Mouse (Mus musculus): ENCODE measurements around the gene Prc1. TPM values are rescaled to one million over a fixed set of nuclear protein-coding genes. Genes with fewer than 3 reads are reported as not detected.

Prc1 gene
- polyA plus RNA-seq, 1 experiment from 2014 or later = 253 TPM

- H3K36me3 ChIP-seq = peaks cover 61% of the 10 kb centered on the region
- H3K27ac ChIP-seq (replicated peaks) = no peak overlapping the region
- H3K27me3 ChIP-seq (ENCODE audit: low read depth, poor library complexity, severe bottlenecking) = no peaks in the 10 kb centered on the region
- H3K4me1 ChIP-seq = peaks cover 39% of the 10 kb centered on the region
- DNase-seq (ENCODE audit: low spot score) = no peak
- WGBS = 94% methylated on average over 6 of the region's 6 CpGs
- H3K4me3 ChIP-seq = peak overlapping the region; percentile 79
- no peaks in the 10 kb centered on the region for H3K9me3 ChIP-seq (replicated peaks)
These were observed 2.2 kb downstream of the Prc1 start for GRCm38 (mm10) chr7:80296462-80296861.

- no peak for DNase-seq (ENCODE audit: low spot score)
These were observed 2.8 kb downstream of the Prc1 start for GRCm38 (mm10) chr7:80297041-80297440.

GRCm38 (mm10) chr7:80298754-80299153, 4.5 kb downstream of the Prc1 start:
- DNase-seq (ENCODE audit: low spot score) = no peak
- Histone ChIP-seq H3K4me1 (peaks cover 38% of the 10 kb centered on the region), H3K9me3 (replicated peaks) (no peaks in the 10 kb centered on the region), H3K36me3 (peaks cover 79% of the 10 kb centered on the region), H3K27ac (replicated peaks) (no peak overlapping the region), H3K4me3 (no peak overlapping the region), H3K27me3 (ENCODE audit: low read depth, poor library complexity, severe bottlenecking) (no peaks in the 10 kb centered on the region)
- WGBS = 96% methylated on average over 4 of the region's 4 CpGs

More at GRCm38 (mm10) chr7:80297041-80297440, 2.8 kb downstream of the Prc1 start:
- Histone ChIP-seq H3K9me3 (replicated peaks) (no peaks in the 10 kb centered on the region), H3K36me3 (peaks cover 62% of the 10 kb centered on the region), H3K4me3 (peak overlapping the region; percentile 20; the same call in 1 of the 2 replicates), H3K27ac (replicated peaks) (no peak overlapping the region), H3K4me1 (peaks cover 39% of the 10 kb centered on the region), H3K27me3 (ENCODE audit: low read depth, poor library complexity, severe bottlenecking) (no peaks in the 10 kb centered on the region)
- 97% methylated on average over 3 of the region's 3 CpGs for whole genome bisulfite sequencing

DNA sequence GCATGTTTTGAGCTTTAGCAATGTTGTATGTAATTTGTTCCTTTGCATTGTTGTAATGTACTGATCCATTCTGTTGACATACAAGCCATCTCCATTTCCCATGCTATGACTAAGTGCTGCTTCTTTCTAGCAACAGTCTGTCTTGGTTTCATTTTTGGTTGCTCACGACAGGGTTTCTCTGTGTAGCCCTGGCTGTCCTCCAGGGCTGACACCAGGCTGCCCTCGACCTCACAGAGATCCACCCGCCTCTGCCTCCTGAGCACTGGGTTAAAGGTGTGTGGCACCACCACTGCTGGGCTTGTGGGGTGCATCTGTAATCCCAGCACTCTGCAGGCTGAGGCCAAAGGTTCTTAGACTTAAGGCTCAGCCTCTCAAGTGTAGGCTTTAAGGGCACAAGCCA, 5.3 kb downstream of the Prc1 start:
- WGBS = 96% methylated on average over 3 of the region's 3 CpGs
- Histone ChIP-seq H3K36me3 (peaks cover 87% of the 10 kb centered on the region), H3K9me3 (replicated peaks) (no peaks in the 10 kb centered on the region), H3K4me3 (no peak overlapping the region; the same call in 1 of the 2 replicates), H3K4me1 (peaks cover 34% of the 10 kb centered on the region), H3K27ac (replicated peaks) (no peak overlapping the region), H3K27me3 (ENCODE audit: low read depth, poor library complexity, severe bottlenecking) (no peaks in the 10 kb centered on the region)
- DNase-seq (ENCODE audit: low spot score) = no peak

GRCm38 (mm10) chr7:80301522-80301921, 7.3 kb downstream of the Prc1 start:
- Histone ChIP-seq H3K36me3 (peaks cover 98% of the 10 kb centered on the region), H3K9me3 (replicated peaks) (no peaks in the 10 kb centered on the region), H3K4me1 (peaks cover 20% of the 10 kb centered on the region), H3K4me3 (no peak overlapping the region), H3K27ac (replicated peaks) (no peak overlapping the region), H3K27me3 (ENCODE audit: low read depth, poor library complexity, severe bottlenecking) (no peaks in the 10 kb centered on the region)
- DNase-seq (ENCODE audit: low spot score) = no peak
- WGBS = 85% methylated on average over 2 of the region's 2 CpGs

DNA sequence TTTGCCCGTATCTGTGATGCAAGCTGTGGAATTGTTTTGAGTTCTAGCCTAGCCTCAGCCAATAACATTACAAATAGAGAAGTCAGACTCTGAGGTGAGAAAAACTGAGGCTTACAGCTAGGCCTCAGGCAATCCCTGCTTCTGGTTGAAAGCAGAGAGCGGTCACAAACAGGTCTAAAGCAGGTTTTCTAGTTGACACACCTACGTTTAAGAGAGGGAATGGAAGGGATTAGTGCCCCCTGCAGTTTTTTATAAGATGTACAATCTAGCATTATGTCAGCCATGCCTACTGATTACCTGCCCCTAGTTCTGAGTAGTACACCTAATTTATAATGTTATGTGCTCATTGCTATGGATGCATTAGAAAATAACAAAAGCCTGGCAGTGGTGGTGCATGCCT, 13.5 kb downstream of the Prc1 start:
- Histone ChIP-seq H3K36me3 (peaks cover 100% of the 10 kb centered on the region), H3K27ac (replicated peaks) (no peak overlapping the region), H3K4me3 (no peak overlapping the region), H3K4me1 (no peaks in the 10 kb centered on the region), H3K9me3 (replicated peaks) (no peaks in the 10 kb centered on the region), H3K27me3 (ENCODE audit: low read depth, poor library complexity, severe bottlenecking) (no peaks in the 10 kb centered on the region)
- 82% methylated on average over 3 of the region's 3 CpGs for WGBS
- DNase-seq (ENCODE audit: low spot score) = no peak

- H3K9me3 ChIP-seq (replicated peaks) = no peaks in the 10 kb centered on the region
- peaks cover 100% of the 10 kb centered on the region for H3K36me3 ChIP-seq
These were observed 16.5 kb downstream of the Prc1 start for GRCm38 (mm10) chr7:80310771-80311170.

GRCm38 (mm10) chr7:80315733-80316132, 21.5 kb downstream of the Prc1 start:
- no peaks in the 10 kb centered on the region for H3K27me3 ChIP-seq (ENCODE audit: low read depth, poor library complexity, severe bottlenecking)
- no peak overlapping the region for H3K4me3 ChIP-seq
- no peaks in the 10 kb centered on the region for H3K4me1 ChIP-seq
- no peak overlapping the region for H3K27ac ChIP-seq (replicated peaks)
- H3K9me3 ChIP-seq (replicated peaks) = no peaks in the 10 kb centered on the region
- WGBS = 88% methylated on average over 2 of the region's 2 CpGs
- H3K36me3 ChIP-seq = peaks cover 95% of the 10 kb centered on the region
- DNase-seq (ENCODE audit: low spot score) = no peak

More at GRCm38 (mm10) chr7:80310771-80311170, 16.5 kb downstream of the Prc1 start:
- no peaks in the 10 kb centered on the region for H3K4me1 ChIP-seq
- no peak overlapping the region for H3K4me3 ChIP-seq
- no peak for DNase-seq (ENCODE audit: low spot score)
- H3K27ac ChIP-seq (replicated peaks) = no peak overlapping the region
- 87% methylated on average over 7 of the region's 7 CpGs for WGBS
- H3K27me3 ChIP-seq (ENCODE audit: low read depth, poor library complexity, severe bottlenecking) = no peaks in the 10 kb centered on the region

DNA sequence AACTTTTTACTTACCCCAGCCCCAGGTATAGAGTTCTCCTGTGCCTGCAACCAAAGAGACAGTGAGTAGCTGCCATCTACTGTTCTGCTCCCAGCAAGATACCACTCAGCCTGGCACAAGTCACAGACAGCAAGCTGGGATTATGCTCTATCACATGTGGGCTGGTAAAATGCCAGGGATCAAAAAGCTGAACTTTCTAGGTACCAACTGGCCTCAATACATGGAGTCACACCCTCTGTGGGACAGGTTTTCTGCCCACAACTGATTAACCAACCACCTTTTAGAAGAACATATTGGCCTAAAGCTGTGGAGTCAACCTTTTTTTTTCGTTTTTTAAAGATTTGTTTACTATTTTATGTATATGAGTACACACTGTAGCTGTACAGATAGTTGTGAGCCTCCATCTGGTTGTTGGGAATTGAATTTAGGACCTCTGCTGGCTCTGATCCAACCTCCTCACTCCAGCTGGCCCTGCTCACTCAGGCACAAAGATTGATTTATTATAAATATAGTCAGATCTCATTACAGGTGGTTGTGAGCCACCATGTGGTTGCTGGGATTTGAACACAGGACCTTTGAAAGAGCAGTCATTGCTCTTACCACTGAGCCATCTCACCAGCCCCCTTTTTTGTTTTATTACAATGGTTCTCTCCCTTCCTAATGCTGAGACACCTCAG, 23.3 kb downstream of the Prc1 start:
- Histone ChIP-seq H3K27me3 (ENCODE audit: low read depth, poor library complexity, severe bottlenecking) (no peaks in the 10 kb centered on the region), H3K4me3 (no peak overlapping the region), H3K4me1 (peaks cover 7% of the 10 kb centered on the region; the same call in 1 of the 2 replicates), H3K9me3 (replicated peaks) (no peaks in the 10 kb centered on the region), H3K36me3 (peaks cover 85% of the 10 kb centered on the region), H3K27ac (replicated peaks) (no peak overlapping the region)
- WGBS = 72% methylated on average over 1 of the region's 1 CpGs
- no peak for DNase-seq (ENCODE audit: low spot score)

DNA sequence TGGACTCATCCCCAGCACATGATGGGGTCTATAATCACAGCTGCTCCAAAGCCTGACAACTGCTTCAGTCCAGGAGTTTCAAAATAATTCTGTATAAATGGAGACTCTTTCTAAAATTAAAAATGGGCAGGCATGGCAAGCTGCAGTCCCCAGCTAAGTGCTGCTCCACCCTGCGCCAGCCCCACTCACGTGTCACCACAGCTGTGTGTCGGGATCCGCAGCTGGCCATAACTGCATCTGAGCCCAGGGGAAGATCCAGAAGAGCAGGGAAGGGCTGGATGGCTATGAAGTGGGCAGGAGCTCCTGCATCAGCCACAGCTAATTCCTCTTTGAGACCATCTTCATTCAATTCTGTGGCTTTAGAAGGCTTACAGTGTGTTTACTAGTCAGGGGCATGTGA, 24.4 kb downstream of the Prc1 start:
- no peaks in the 10 kb centered on the region for H3K27me3 ChIP-seq (ENCODE audit: low read depth, poor library complexity, severe bottlenecking)
- DNase-seq (ENCODE audit: low spot score) = no peak
- H3K27ac ChIP-seq (replicated peaks) = no peak overlapping the region
- no peak overlapping the region for H3K4me3 ChIP-seq
- no peaks in the 10 kb centered on the region for H3K9me3 ChIP-seq (replicated peaks)
- H3K36me3 ChIP-seq = peaks cover 74% of the 10 kb centered on the region
- 93% methylated on average over 4 of the region's 4 CpGs for WGBS
- peaks cover 17% of the 10 kb centered on the region for H3K4me1 ChIP-seq

DNA sequence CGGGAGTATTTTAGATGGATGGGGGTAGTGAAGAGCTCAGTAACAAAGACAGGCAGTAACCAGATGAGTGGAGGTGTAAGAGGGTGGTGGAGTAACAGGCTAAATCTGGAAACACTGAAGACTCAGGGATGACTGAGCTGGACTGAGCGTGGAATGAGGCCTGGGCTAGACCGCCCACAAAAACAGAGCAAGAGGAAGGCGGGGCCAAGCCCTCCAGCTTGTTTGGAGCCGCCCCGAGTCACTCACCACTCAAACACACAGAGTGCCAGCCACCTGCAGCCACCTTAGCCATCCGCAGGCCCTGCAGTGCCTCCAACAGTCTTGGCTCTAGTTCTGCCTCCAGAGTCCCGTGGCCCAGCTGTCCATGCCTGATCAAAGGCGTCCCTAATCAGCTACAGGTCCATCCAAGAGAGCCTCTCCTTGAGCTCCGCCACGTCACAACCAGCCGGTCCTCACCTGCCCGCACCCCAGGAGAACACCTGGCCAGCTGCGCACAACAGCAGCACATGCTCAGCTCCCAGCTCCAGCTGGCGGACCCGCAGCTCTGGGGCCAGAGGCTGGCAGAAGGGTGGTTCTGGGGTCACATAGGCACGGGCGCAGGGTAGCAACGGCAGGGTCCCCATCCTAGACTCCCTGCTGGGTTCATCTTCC, 25.7 kb downstream of the Prc1 start:
- no peak for DNase-seq (ENCODE audit: low spot score)
- Histone ChIP-seq H3K27ac (replicated peaks) (no peak overlapping the region), H3K27me3 (ENCODE audit: low read depth, poor library complexity, severe bottlenecking) (no peaks in the 10 kb centered on the region), H3K36me3 (peaks cover 62% of the 10 kb centered on the region), H3K4me3 (no peak overlapping the region), H3K4me1 (peaks cover 19% of the 10 kb centered on the region), H3K9me3 (replicated peaks) (no peaks in the 10 kb centered on the region)
- 86% methylated on average over 19 of the region's 19 CpGs for WGBS

DNA sequence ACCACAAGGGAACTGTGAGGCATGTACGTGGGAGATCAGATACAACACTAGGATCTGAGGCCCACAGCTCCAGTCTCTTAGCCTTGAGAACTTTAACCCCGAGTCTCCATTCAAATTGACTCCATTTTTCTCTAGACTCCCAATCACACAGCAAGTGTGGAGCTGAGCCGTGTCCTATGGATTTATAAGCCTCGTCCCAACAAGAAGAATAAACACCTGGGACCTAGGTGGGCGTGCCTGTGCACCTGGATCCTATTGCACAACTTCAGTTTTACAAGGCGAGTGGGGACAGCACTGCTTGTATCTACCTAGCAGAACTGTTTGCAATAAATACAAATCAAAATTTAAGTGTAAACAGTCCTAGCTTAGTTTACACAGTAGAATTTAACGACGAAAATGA, 29.1 kb downstream of the Prc1 start:
- Histone ChIP-seq H3K36me3 (peaks cover 67% of the 10 kb centered on the region), H3K4me1 (peaks cover 23% of the 10 kb centered on the region), H3K27ac (replicated peaks) (peak overlapping the region; percentile 91), H3K9me3 (replicated peaks) (no peaks in the 10 kb centered on the region), H3K27me3 (ENCODE audit: low read depth, poor library complexity, severe bottlenecking) (no peaks in the 10 kb centered on the region), H3K4me3 (peak overlapping the region; percentile 65)
- WGBS = 30% methylated on average over 8 of the region's 8 CpGs
- DNase-seq (ENCODE audit: low spot score) = no peak
